Comparison of ENCODE assay signal across 13 mouse cellular contexts in genomic region chr8:110695431-110695830, GRCm38 (mm10). TPM values are rescaled to one million over a fixed set of nuclear protein-coding genes. Genes with fewer than 3 reads are reported as not detected.
A peak's percentile ranks its signal among the peaks of the same experiment; 100 is the strongest.
DNase-seq lines count a peak whose midpoint lies in the region; ATAC-seq and TF ChIP-seq lines count a peak whose summit lies in the region.
"Had no signal": no experiment of that assay in that cellular context is flagged by ENCODE, and none has a peak within 500 bp of the region (broad histone marks: within the 10 kb centered on the region; RNA-seq: fewer than 3 reads in every experiment).

No protein-coding gene starts in this region.

- WGBS in lung, embryonic 14.5 days = 84% methylated on average over 5 of the region's 5 CpGs
- 91% methylated on average over 5 of the region's 5 CpGs for WGBS in embryonic facial prominence, embryonic 13.5 days

- TF ChIP-seq CTCF in lung, embryonic 14.5 days (IDR thresholded peaks at IDR 0.05; ENCODE audit: low read depth) = no peak

- ATAC-seq in frontal cortex, adult (ENCODE audit: low TSS enrichment) = 0 out of 2 replicates have a peak, but pooled peaks have one; percentile 18
- ATAC-seq in lung, embryonic 14.5 days (ENCODE audit: insufficient read depth) = no peak; the same call in 1 of the 2 replicates
- 0 out of 2 replicates have a peak, but pooled peaks have one; percentile 39 for ATAC-seq in embryonic facial prominence, embryonic 13.5 days (ENCODE audit: insufficient number of reproducible peaks, insufficient read depth, low FRiP score, low TSS enrichment, low read depth)

- H3K27me3 ChIP-seq in lung, embryonic 14.5 days (ENCODE audit: insufficient read depth, low read length) = no peaks in the 10 kb centered on the region
- no peaks in the 10 kb centered on the region for H3K27me3 ChIP-seq in embryonic facial prominence, embryonic 13.5 days
- H3K27me3 ChIP-seq: stomach, embryonic 15.5 days had no signal

- H3K27ac ChIP-seq in lung, embryonic 14.5 days (ENCODE audit: low read depth) = peak overlapping the region; percentile 30; the same call in 1 of the 2 replicates
- H3K27ac ChIP-seq in embryonic facial prominence, embryonic 13.5 days = no peak overlapping the region
- H3K27ac ChIP-seq: liver, embryonic 14.5 days; stomach, embryonic 15.5 days had no signal

- DNase-seq in frontal cortex, postnatal 10 days (ENCODE audit: low spot score in 2 of 2) = no peak
- DNase-seq in lung, embryonic 14.5 days = no peak
- DNase-seq in lung, postnatal 25 days (ENCODE audit: low spot score) = no peak
- DNase-seq in cerebellum, adult 11-12 months = peak; percentile 79
- no peak for DNase-seq in gastrocnemius, adult 8-10 months (ENCODE audit: low spot score in 2 of 2)
- DNase-seq in thymus, postnatal 0 days (ENCODE audit: low spot score) = no peak
- DNase-seq: adrenal gland, postnatal 14 days; kidney, adult 2 months had no signal

- H3K4me3 ChIP-seq in lung, embryonic 14.5 days (ENCODE audit: low read depth, low read length) = no peak overlapping the region
- no peak overlapping the region for H3K4me3 ChIP-seq in embryonic facial prominence, embryonic 13.5 days
- H3K4me3 ChIP-seq: myocyte; stomach, embryonic 15.5 days had no signal

- peaks cover 9% of the 10 kb centered on the region for H3K4me1 ChIP-seq in lung, embryonic 14.5 days (ENCODE audit: insufficient read depth)
- peaks cover 8% of the 10 kb centered on the region; the same call in 1 of the 2 replicates for H3K4me1 ChIP-seq in embryonic facial prominence, embryonic 13.5 days
- H3K4me1 ChIP-seq: stomach, embryonic 15.5 days had no signal

- H3K36me3 ChIP-seq in lung, embryonic 14.5 days (ENCODE audit: insufficient read depth) = peaks cover 9% of the 10 kb centered on the region; the same call in 1 of the 2 replicates
- H3K36me3 ChIP-seq in embryonic facial prominence, embryonic 13.5 days = peaks cover 26% of the 10 kb centered on the region; the same call in 1 of the 2 replicates
- H3K36me3 ChIP-seq: stomach, embryonic 15.5 days had no signal

- H3K9me3 ChIP-seq in lung, embryonic 14.5 days (ENCODE audit: low read depth, low read length) = no peaks in the 10 kb centered on the region
- H3K9me3 ChIP-seq in embryonic facial prominence, embryonic 13.5 days = no peaks in the 10 kb centered on the region
- H3K9me3 ChIP-seq: stomach, embryonic 15.5 days had no signal

- H3K4me2 ChIP-seq in lung, embryonic 14.5 days = peak overlapping the region; percentile 12; the same call in 1 of the 2 replicates
- no peak overlapping the region for H3K4me2 ChIP-seq in embryonic facial prominence, embryonic 13.5 days
- H3K4me2 ChIP-seq: stomach, embryonic 15.5 days had no signal

- H3K9ac ChIP-seq in lung, embryonic 14.5 days = no peak overlapping the region
- H3K9ac ChIP-seq in embryonic facial prominence, embryonic 13.5 days = no peak overlapping the region
- H3K9ac ChIP-seq: liver, embryonic 14.5 days; stomach, embryonic 15.5 days had no signal

RNA-seq across cellular contexts. Expression of gene Mtss1l, which starts 25.8 kb away (rescaled TPM):
- 30.9 and 39.9 TPM in 2 replicates for polyA plus RNA-seq in lung, embryonic 14.5 days (2014; fragmentation: Nextera tagmentation; extraction: Ambion mirVana)
- polyA plus RNA-seq in embryonic facial prominence, embryonic 13.5 days (2015; fragmentation: Nextera tagmentation; extraction: Ambion mirVana) = 11.0 and 12.6 TPM in 2 replicates
- total RNA-seq in gastrocnemius, adult 8-10 months (2022) = 100 to 1,000 TPM; 120 to 134 (median 124) TPM
- 5.8 and 6.4 TPM in 2 replicates for polyA plus RNA-seq in thymus, postnatal 0 days (2015; fragmentation: Nextera tagmentation; extraction: Ambion mirVana)
